Mouse (Mus musculus) thymus, adult 2 months (tissue): ENCODE measurements around the gene Gabarapl1. TPM values are rescaled to one million over a fixed set of nuclear protein-coding genes. Genes with fewer than 3 reads are reported as not detected.
A peak's percentile ranks its signal among the peaks of the same experiment; 100 is the strongest.

Experiments
- DNase-seq: peaks from one replicate; pipeline ENCODE4 v3.0.0; 2021
- H3K27ac ChIP-seq: fragments of 200-500 bp; 2 replicates; pipeline ENCODE4 v1.5.1; 2012; ENCODE audit warnings: low read length, control low read depth; ENCODE audit not compliant: control insufficient read depth, insufficient read depth
- H3K27me3 ChIP-seq: fragments of 200-500 bp; 2 replicates; pipeline ENCODE4 v1.6.1; 2012; ENCODE audit warnings: mild to moderate bottlenecking, low read length, moderate library complexity, mixed read lengths; ENCODE audit not compliant: control insufficient read depth, insufficient read depth
- H3K36me3 ChIP-seq: fragments of 200-500 bp; 2 replicates; pipeline ENCODE4 v1.6.1; 2012; ENCODE audit warnings: mild to moderate bottlenecking, low read length, moderate library complexity; ENCODE audit not compliant: control insufficient read depth, insufficient read depth
- H3K4me1 ChIP-seq: fragments of 200-500 bp; replicated peaks from 2 replicates; pipeline ENCODE4 v1.6.1; 2012; ENCODE audit warnings: low read length; ENCODE audit not compliant: control insufficient read depth, insufficient read depth
- H3K4me3 ChIP-seq: fragments of 200-500 bp; 2 replicates; pipeline ENCODE4 v1.5.1; 2012; ENCODE audit warnings: mild to moderate bottlenecking, low read length, control low read depth, moderate library complexity; ENCODE audit not compliant: control insufficient read depth, insufficient read depth
- CTCF ChIP-seq: fragments of 200-500 bp; IDR thresholded peaks from 2 replicates; pipeline ENCODE4 v1.5.1; 2012; ENCODE audit warnings: mild to moderate bottlenecking, control low read depth, low read length, moderate library complexity, borderline replicate concordance; ENCODE audit not compliant: control insufficient read depth, poor library complexity, insufficient read depth; ENCODE audit errors: extremely low read depth
- POLR2A ChIP-seq: fragments of 200-500 bp; IDR thresholded peaks from 2 replicates; pipeline ENCODE4 v1.6.1; 2012; ENCODE audit warnings: mild to moderate bottlenecking, low read length, control low read depth, moderate library complexity; ENCODE audit not compliant: control insufficient read depth, poor library complexity, insufficient read depth; ENCODE audit errors: extremely low read depth
- WGBS: fragments of 180-500 bp; shearing (Covaris S2); methylation state at CpG from one replicate; pipeline ENCODE4 v1.1.7; 2018; 5-methylcytosine and 5-hydroxymethylcytosine counted together
- polyA plus RNA-seq: library from polyadenylated mRNA; depleted of rRNA; stranded (reverse); fragments of >200 nt; gene quantifications from 2 replicates; pipeline ENCODE4 v1.2.3, GENCODE M21; 2012; rRNA removed

Gabarapl1 gene
- polyA plus RNA-seq, 1 experiment: 29.8 TPM

- TF ChIP-seq POLR2A: no peak
- TF ChIP-seq CTCF: no peak
- no peaks in the 10 kb centered on the region for H3K27me3 ChIP-seq
- 95% methylated on average over 8 of the region's 8 CpGs for WGBS
- no peak within 1 kb of the TSS for H3K4me3 ChIP-seq
- no peaks in the 10 kb centered on the region for H3K4me1 ChIP-seq
- no peak for DNase-seq
- H3K36me3 ChIP-seq: no peaks in the 10 kb centered on the region
- no peak within 1 kb of the TSS for H3K27ac ChIP-seq
Observed at GRCm38 (mm10) chr6:129577605-129578004, 44.6 kb downstream of the Gabarapl1 start, which contains the start of gene Klre1. Klre1 (plus strand) TSS chr6:129577905.

- H3K27me3 ChIP-seq: no peaks in the 10 kb centered on the region
- H3K36me3 ChIP-seq: no peaks in the 10 kb centered on the region
- H3K4me1 ChIP-seq: no peaks in the 10 kb centered on the region
- DNase-seq: no peak
- no peak overlapping the region for H3K4me3 ChIP-seq
- no peak overlapping the region for H3K27ac ChIP-seq
- 74% methylated on average over 4 of the region's 4 CpGs for WGBS
- TF ChIP-seq CTCF: no peak
- TF ChIP-seq POLR2A: no peak
Observed at GRCm38 (mm10) chr6:129581274-129581673, 48.3 kb downstream of the Gabarapl1 start.

GRCm38 (mm10) chr6:129581896-129582295, 48.9 kb downstream of the Gabarapl1 start:
- no peak overlapping the region for H3K27ac ChIP-seq
- WGBS: 43% methylated on average over 4 of the region's 4 CpGs

GRCm38 (mm10) chr6:129583014-129583413, 50.1 kb downstream of the Gabarapl1 start:
- H3K4me3 ChIP-seq: no peak overlapping the region
- H3K36me3 ChIP-seq: no peaks in the 10 kb centered on the region
- no peak for DNase-seq
- WGBS: 80% methylated on average over 3 of the region's 3 CpGs
- no peaks in the 10 kb centered on the region for H3K27me3 ChIP-seq
- no peaks in the 10 kb centered on the region for H3K4me1 ChIP-seq
- TF ChIP-seq CTCF (no peak), POLR2A (no peak)
- no peak overlapping the region for H3K27ac ChIP-seq

More at GRCm38 (mm10) chr6:129581896-129582295, 48.9 kb downstream of the Gabarapl1 start:
- Histone ChIP-seq H3K36me3 (no peaks in the 10 kb centered on the region), H3K27me3 (no peaks in the 10 kb centered on the region), H3K4me1 (no peaks in the 10 kb centered on the region), H3K4me3 (no peak overlapping the region)
- no peak for TF ChIP-seq CTCF
- no peak for TF ChIP-seq POLR2A
- no peak for DNase-seq

GRCm38 (mm10) chr6:129591508-129591907, 58.5 kb downstream of the Gabarapl1 start, which contains the start of gene Klrd1:
Klrd1 (plus strand) TSS chr6:129591782.
- H3K27me3 ChIP-seq: no peaks in the 10 kb centered on the region
- no peak within 1 kb of the TSS for H3K4me3 ChIP-seq
- no peaks in the 10 kb centered on the region for H3K4me1 ChIP-seq
- no peak within 1 kb of the TSS for H3K27ac ChIP-seq
- WGBS: 6% methylated on average over 3 of the region's 3 CpGs
- TF ChIP-seq POLR2A: no peak
- no peak for TF ChIP-seq CTCF
- H3K36me3 ChIP-seq: no peaks in the 10 kb centered on the region
- peak; percentile 6 for DNase-seq

Other genes starting within 250 kb of the Gabarapl1 start
- 0.10 and 0.15 TPM in 2 replicates for gene 4922502D21Rik, start 201.4 kb upstream of the Gabarapl1 start, polyA plus RNA-seq
- 2.8 and 3.6 TPM in 2 replicates for gene Clec12a, start 190.5 kb upstream of the Gabarapl1 start, polyA plus RNA-seq
- not detected in 2 replicates for gene Clec12b, start 147.3 kb upstream of the Gabarapl1 start, polyA plus RNA-seq
- 1.3 and 1.4 TPM in 2 replicates for gene Clec1b, start 135.9 kb upstream of the Gabarapl1 start, polyA plus RNA-seq
- 2.3 and 4.6 TPM in 2 replicates for gene Clec9a, start 124.3 kb upstream of the Gabarapl1 start, polyA plus RNA-seq
- gene Clec1a, start 81.2 kb upstream of the Gabarapl1 start, polyA plus RNA-seq: 0.33 and 0.65 TPM in 2 replicates
- gene Olr1, start 26.0 kb upstream of the Gabarapl1 start, polyA plus RNA-seq: 0.13 and 0.19 TPM in 2 replicates
- gene Tmem52b, start 20.6 kb upstream of the Gabarapl1 start, polyA plus RNA-seq: 0.18 TPM in 1 of 2 replicates, not detected in the other
- 0.23 and 0.44 TPM in 2 replicates for gene Klre1, start 44.7 kb downstream of the Gabarapl1 start, polyA plus RNA-seq
- gene Klrd1, start 58.6 kb downstream of the Gabarapl1 start, polyA plus RNA-seq: 0.60 and 1.1 TPM in 2 replicates
- gene Klrk1, start 90.7 kb downstream of the Gabarapl1 start, polyA plus RNA-seq: 0.55 and 1.1 TPM in 2 replicates
- 0.40 TPM in 1 of 2 replicates, not detected in the other for gene Klrc3, start 110.2 kb downstream of the Gabarapl1 start, polyA plus RNA-seq
- gene Klrc2, start 127.5 kb downstream of the Gabarapl1 start, polyA plus RNA-seq: 0.42 and 0.65 TPM in 2 replicates
- gene Klrc1, start 145.8 kb downstream of the Gabarapl1 start, polyA plus RNA-seq: 0.17 and 0.57 TPM in 2 replicates
- gene Klri1, start 184.0 kb downstream of the Gabarapl1 start, polyA plus RNA-seq: not detected in 2 replicates
- 0.03 and 0.05 TPM in 2 replicates for gene Klri2, start 207.3 kb downstream of the Gabarapl1 start, polyA plus RNA-seq